Mouse (Mus musculus): Measurements from ENCODE around the gene Tmem161a. TPM values are rescaled to one million over a fixed set of nuclear protein-coding genes. Genes with fewer than 3 reads are reported as not detected.

Tmem161a gene
- total and polyA plus RNA-seq, 3 experiments = 48.5 to 73.6 (median 65.0) TPM

GRCm38 (mm10) chr8:70122863-70123262, 49.3 kb upstream of the Tmem161a start:
- peaks cover 0 to 16% of the 10 kb centered on the region in 2 experiments; a peak in 2 of 4 replicates for H3K4me1 ChIP-seq (ENCODE audit: control insufficient read depth in 1 of 2, insufficient read depth in 2 of 2)
- no peaks in the 10 kb centered on the region for H3K79me2 ChIP-seq (replicated peaks; ENCODE audit: control insufficient read depth, extremely low read depth, insufficient read depth, poor library complexity, severe bottlenecking)
- H3K27ac ChIP-seq (ENCODE audit: insufficient read depth, low read depth) = no peak overlapping the region
- DNase-seq (ENCODE audit: extremely low read depth) = peak; percentile 31
- dilution Hi-C loops (cut with MboI; ENCODE audit: extremely low pct_ligation_motif_present, extremely low pct_unique_long_range_greater_than_20kb, low sequenced_read_pairs) = no loop called here
- H3K9me3 ChIP-seq (replicated peaks; ENCODE audit: low read length) = no peaks in the 10 kb centered on the region
- no peak overlapping the region for H3K9ac ChIP-seq (ENCODE audit: insufficient read depth, low read depth)
- no peak for TF ChIP-seq KAT2A (IDR thresholded peaks at IDR 0.05; ENCODE audit: insufficient replicate concordance, low read length)
- no peak for TF ChIP-seq ZKSCAN1 (IDR thresholded peaks at IDR 0.05; ENCODE audit: borderline replicate concordance, low read depth, low read length)
- no peak for TF ChIP-seq MAX (IDR thresholded peaks at IDR 0.05; ENCODE audit: low read length)
- no peak for TF ChIP-seq ZMIZ1 (IDR thresholded peaks at IDR 0.05; ENCODE audit: low read depth, low read length)
- TF ChIP-seq CTCF (conservative IDR thresholded peaks at IDR 0.05 in 1 of 2, IDR thresholded peaks at IDR 0.05 in 1 of 2; ENCODE audit: low read depth in 2 of 2, low read length in 2 of 2) = peak; percentile 51 to 92
- TF ChIP-seq MYC (IDR thresholded peaks at IDR 0.05; ENCODE audit: low read depth, low read length) = no peak
- TF ChIP-seq GABPA (IDR thresholded peaks at IDR 0.05; ENCODE audit: insufficient replicate concordance, low read depth, low read length) = no peak
- no peak for TF ChIP-seq NELFE (IDR thresholded peaks at IDR 0.05; ENCODE audit: low read depth, low read length)
- TF ChIP-seq JUND (conservative IDR thresholded peaks at IDR 0.05; ENCODE audit: low read depth, low read length) = 0 out of 2 replicates have a peak, but pooled peaks have one; percentile 14
- peak; percentile 94 for TF ChIP-seq SMC3 (IDR thresholded peaks at IDR 0.05; ENCODE audit: low read depth, low read length)
- no peak for TF ChIP-seq MEF2A (IDR thresholded peaks at IDR 0.05; ENCODE audit: borderline replicate concordance, low read depth, low read length)
- no peak for TF ChIP-seq ETS1 (conservative IDR thresholded peaks at IDR 0.05; ENCODE audit: low read depth, low read length)
- TF ChIP-seq BHLHE40 (IDR thresholded peaks at IDR 0.05; ENCODE audit: low read depth, low read length) = no peak
- TF ChIP-seq ZNF384 (IDR thresholded peaks at IDR 0.05; ENCODE audit: low read depth, low read length) = no peak
- TF ChIP-seq MAFK (IDR thresholded peaks at IDR 0.05; ENCODE audit: insufficient replicate concordance, low read length) = peak; percentile 95
- no peak for TF ChIP-seq POLR2AphosphoS2 (IDR thresholded peaks at IDR 0.05; ENCODE audit: low read depth, low read length)
- TF ChIP-seq USF1 (IDR thresholded peaks at IDR 0.05; ENCODE audit: low read depth, low read length) = no peak
- TF ChIP-seq ZC3H11A (IDR thresholded peaks at IDR 0.05; ENCODE audit: low read depth, low read length) = peak; percentile 48; the same call in 1 of the 2 replicates
- TF ChIP-seq RAD21 (IDR thresholded peaks at IDR 0.05; ENCODE audit: low read depth, low read length) = peak; percentile 87
- TF ChIP-seq TBP (conservative IDR thresholded peaks at IDR 0.05; ENCODE audit: low read depth, low read length) = no peak
- no peak for TF ChIP-seq ELF1 (IDR thresholded peaks at IDR 0.05; ENCODE audit: low read depth, low read length)
- no peak for TF ChIP-seq MXI1 (IDR thresholded peaks at IDR 0.05; ENCODE audit: low read depth, low read length)
- in situ Hi-C loops (cut with MboI; ENCODE audit: low pct_ligation_motif_present, low pct_unique_long_range_greater_than_20kb, low sequenced_read_pairs) = no loop called here
- H3K27me3 ChIP-seq (replicated peaks) = peaks cover 5% of the 10 kb centered on the region
- no peak overlapping the region for H3K4me3 ChIP-seq (replicated peaks in 1 of 3; ENCODE audit: low read depth in 2 of 3, low read length in 2 of 3, poor library complexity in 1 of 3)
- H3K4me2 ChIP-seq (ENCODE audit: insufficient read depth, low read depth, poor library complexity, severe bottlenecking) = no peak overlapping the region
- H3K36me3 ChIP-seq (replicated peaks in 1 of 2; ENCODE audit: control insufficient read depth in 1 of 2, insufficient read depth in 1 of 2, low read length in 1 of 2) = no peaks in the 10 kb centered on the region

- Histone ChIP-seq H3K4me3 (replicated peaks in 1 of 3; ENCODE audit: low read depth in 2 of 3, low read length in 2 of 3, poor library complexity in 1 of 3) (no peak overlapping the region), H3K9me3 (replicated peaks; ENCODE audit: low read length) (no peaks in the 10 kb centered on the region), H3K36me3 (replicated peaks in 1 of 2; ENCODE audit: control insufficient read depth in 1 of 2, insufficient read depth in 1 of 2, low read length in 1 of 2) (no peaks in the 10 kb centered on the region), H3K4me1 (ENCODE audit: control insufficient read depth in 1 of 2, insufficient read depth in 2 of 2) (peaks cover 0 to 11% of the 10 kb centered on the region in 2 experiments; a peak in 2 of 4 replicates), H3K79me2 (replicated peaks; ENCODE audit: control insufficient read depth, extremely low read depth, insufficient read depth, poor library complexity, severe bottlenecking) (no peaks in the 10 kb centered on the region), H3K27ac (ENCODE audit: insufficient read depth, low read depth) (no peak overlapping the region), H3K4me2 (ENCODE audit: insufficient read depth, low read depth, poor library complexity, severe bottlenecking) (no peak overlapping the region), H3K9ac (ENCODE audit: insufficient read depth, low read depth) (no peak overlapping the region), H3K27me3 (replicated peaks) (no peaks in the 10 kb centered on the region)
- in situ Hi-C loops (cut with MboI; ENCODE audit: low pct_ligation_motif_present, low pct_unique_long_range_greater_than_20kb, low sequenced_read_pairs) = no loop called here
- dilution Hi-C loops (cut with MboI; ENCODE audit: extremely low pct_ligation_motif_present, extremely low pct_unique_long_range_greater_than_20kb, low sequenced_read_pairs) = no loop called here
- DNase-seq (ENCODE audit: extremely low read depth) = no peak
- TF ChIP-seq HCFC1 (IDR thresholded peaks at IDR 0.05; ENCODE audit: low read depth, low read length) = no peak
These were observed 47.2 kb upstream of the Tmem161a start for GRCm38 (mm10) chr8:70124992-70125391.
